10 mouse cellular contexts compared by ENCODE assay signal in the genomic region with DNA sequence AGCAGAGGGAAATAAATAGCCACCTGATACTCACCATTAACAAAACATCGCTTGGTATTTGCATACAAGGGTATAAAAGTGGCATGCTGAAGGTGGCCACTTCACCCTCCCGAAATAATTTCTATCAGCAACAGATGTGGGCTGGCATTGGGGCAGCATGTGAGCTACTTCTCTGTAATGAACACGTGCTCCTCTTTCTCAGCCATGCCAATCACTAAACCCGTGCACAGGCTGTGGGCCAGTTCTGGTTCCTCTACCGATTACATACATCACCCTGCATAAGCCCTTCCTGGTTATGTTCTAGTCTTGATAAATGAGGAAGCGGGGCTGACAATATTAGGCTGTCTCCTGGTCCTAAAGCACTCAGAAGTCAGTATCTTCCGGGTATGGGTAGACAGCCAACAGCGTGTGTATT. TPM values are rescaled to one million over a fixed set of nuclear protein-coding genes. Genes with fewer than 3 reads are reported as not detected.
DNase-seq lines count a peak whose midpoint lies in the region; ATAC-seq and TF ChIP-seq lines count a peak whose summit lies in the region.
"Had no signal": no experiment of that assay in that cellular context is flagged by ENCODE, and none has a peak within 500 bp of the region (broad histone marks: within the 10 kb centered on the region; RNA-seq: fewer than 3 reads in every experiment).

No protein-coding gene starts in this region.

- no peak for TF ChIP-seq CTCF in small intestine, adult 2 months (IDR thresholded peaks at IDR 0.05; ENCODE audit: extremely low read depth, insufficient read length, insufficient replicate concordance, low read depth, low read length)

- TF ChIP-seq POLR2A in small intestine, adult 2 months (IDR thresholded peaks at IDR 0.05; ENCODE audit: low read depth, low read length), result no peak

- no peaks in the 10 kb centered on the region for H3K36me3 ChIP-seq in liver, embryonic 15.5 days (replicated peaks)
- no peaks in the 10 kb centered on the region for H3K36me3 ChIP-seq in small intestine, adult 2 months (ENCODE audit: control insufficient read depth, insufficient read depth, low read length)
- H3K36me3 ChIP-seq: embryonic facial prominence, embryonic 15.5 days had no signal

- 19% methylated on average over 8 of the region's 8 CpGs for WGBS in liver, embryonic 15.5 days (ENCODE audit: insufficient replicate concordance)
- 56% methylated on average over 8 of the region's 8 CpGs for WGBS in small intestine, adult 2 months

- H3K4me1 ChIP-seq in liver, embryonic 15.5 days (replicated peaks), result peaks cover 58% of the 10 kb centered on the region
- peaks cover 16% of the 10 kb centered on the region for H3K4me1 ChIP-seq in small intestine, adult 2 months (ENCODE audit: control insufficient read depth, insufficient read depth, insufficient read length, low read length)
- H3K4me1 ChIP-seq: embryonic facial prominence, embryonic 15.5 days had no signal

- peak overlapping the region; percentile 70 for H3K27ac ChIP-seq in liver, embryonic 15.5 days (replicated peaks)
- 0 out of 2 replicates have a peak overlapping the region, but pooled peaks have one; percentile 39 for H3K27ac ChIP-seq in small intestine, adult 2 months (ENCODE audit: insufficient read depth, low read depth, low read length)
- H3K27ac ChIP-seq: embryonic facial prominence, embryonic 15.5 days had no signal

- no peak overlapping the region for H3K9ac ChIP-seq in liver, embryonic 15.5 days
- H3K9ac ChIP-seq: embryonic facial prominence, embryonic 15.5 days had no signal

- peak; percentile 18 for DNase-seq in kidney, adult 9 months
- DNase-seq in kidney, postnatal 25 days, result no peak
- DNase-seq in urinary bladder, postnatal 10 days (ENCODE audit: low spot score), result no peak
- no peak for DNase-seq in urinary bladder, adult 2 months (ENCODE audit: low spot score)
- DNase-seq in layer of hippocampus, adult 9-10 months (ENCODE audit: low spot score), result no peak
- DNase-seq: kidney, postnatal 4 days had no signal

- H3K9me3 ChIP-seq in liver, embryonic 15.5 days (replicated peaks), result no peaks in the 10 kb centered on the region
- H3K9me3 ChIP-seq: embryonic facial prominence, embryonic 15.5 days had no signal

- peak; percentile 78 for ATAC-seq in granulocyte monocyte progenitor cell, adult 5-6 weeks (replicated peaks; ENCODE audit: poor library complexity, severe bottlenecking)
- ATAC-seq in liver, embryonic 15.5 days (ENCODE audit: insufficient read depth), result peak; percentile 63

- no peak overlapping the region for H3K4me3 ChIP-seq in liver, embryonic 15.5 days (replicated peaks)
- no peak overlapping the region for H3K4me3 ChIP-seq in small intestine, adult 2 months (ENCODE audit: low read depth, low read length)
- H3K4me3 ChIP-seq: embryonic facial prominence, embryonic 15.5 days had no signal

- peak overlapping the region; percentile 45 for H3K4me2 ChIP-seq in liver, embryonic 15.5 days
- H3K4me2 ChIP-seq: embryonic facial prominence, embryonic 15.5 days had no signal

- no peaks in the 10 kb centered on the region for H3K27me3 ChIP-seq in liver, embryonic 15.5 days
- no peaks in the 10 kb centered on the region for H3K27me3 ChIP-seq in small intestine, adult 2 months (ENCODE audit: control insufficient read depth, insufficient read depth, low read length)
- H3K27me3 ChIP-seq: embryonic facial prominence, embryonic 15.5 days had no signal

RNA-seq across cellular contexts. Expression of a gene that starts 25.2 kb away (rescaled TPM):
- total RNA-seq in granulocyte monocyte progenitor cell, adult 5-6 weeks (2014; fragmentation: Nextera tagmentation), result 33.8 and 39.3 TPM in 2 replicates
- 23.3 and 26.2 TPM in 2 replicates for total RNA-seq in granulocyte monocyte progenitor cell, adult 5-6 weeks (2017)
- 38.8 and 40.5 TPM in 2 replicates for polyA plus RNA-seq in liver, embryonic 15.5 days (2015; fragmentation: Nextera tagmentation; extraction: Ambion mirVana)
- polyA plus RNA-seq in small intestine, adult 2 months (2012; rRNA removed), result 13.5 and 18.6 TPM in 2 replicates
- polyA plus RNA-seq in urinary bladder, adult 2 months (2012; rRNA removed), result 6.0 and 6.7 TPM in 2 replicates
